Mouse (Mus musculus) heart, postnatal 0 days (tissue): ENCODE data around the gene Zdhhc25. TPM values are rescaled to one million over a fixed set of nuclear protein-coding genes. Genes with fewer than 3 reads are reported as not detected.
A peak's percentile ranks its signal among the peaks of the same experiment; 100 is the strongest.

Source experiments
- ATAC-seq: fragments of 200-750 bp; cut with Nextera tagmentation; 2 replicates; pipeline ENCODE4 v1.8.0; 2017; ENCODE audit warnings: low read depth, moderate number of reproducible peaks, moderate library complexity; ENCODE audit not compliant: insufficient read depth
- DNase-seq: peaks from one replicate; pipeline ENCODE4 v3.0.0-alpha.2; 2016; ENCODE audit warnings: low spot score
- H3K27ac ChIP-seq: fragments of 300-500 bp; sonication (generic); 2 replicates; pipeline ENCODE4 v1.5.1; 2014; ENCODE audit warnings: low read depth, mild to moderate bottlenecking
- H3K27me3 ChIP-seq: fragments of 300-500 bp; sonication (generic); 2 replicates; pipeline ENCODE4 v1.6.1; 2014; ENCODE audit warnings: low read length, mixed read lengths; ENCODE audit not compliant: control insufficient read depth, insufficient read depth
- H3K36me3 ChIP-seq: fragments of 300-500 bp; sonication (generic); replicated peaks from 2 replicates; pipeline ENCODE4 v1.6.1; 2014; ENCODE audit warnings: low read length, mixed read lengths; ENCODE audit not compliant: control insufficient read depth, insufficient read depth
- H3K4me1 ChIP-seq: fragments of 300-500 bp; sonication (generic); 2 replicates; pipeline ENCODE4 v1.6.1; 2014; ENCODE audit warnings: antibody characterized with exemption; ENCODE audit not compliant: control insufficient read depth, insufficient read depth
- H3K4me2 ChIP-seq: fragments of 300-500 bp; sonication (generic); 2 replicates; pipeline ENCODE4 v1.6.1; 2014; ENCODE audit warnings: low read depth, mild to moderate bottlenecking, low read length, moderate library complexity
- H3K4me3 ChIP-seq: fragments of 300-500 bp; sonication (generic); 2 replicates; pipeline ENCODE4 v1.5.1; 2014; ENCODE audit warnings: low read depth, low read length
- H3K9ac ChIP-seq: fragments of 300-500 bp; sonication (generic); replicated peaks from 2 replicates; pipeline ENCODE4 v1.6.1; 2014; ENCODE audit warnings: low read depth, low read length, mixed read lengths
- H3K9me3 ChIP-seq: fragments of 300-500 bp; sonication (generic); replicated peaks from 2 replicates; pipeline ENCODE4 v1.6.1; 2016; ENCODE audit warnings: low read length; ENCODE audit not compliant: control insufficient read depth
- CTCF ChIP-seq: IDR thresholded peaks from 2 replicates; pipeline ENCODE4 v1.5.1; 2016; ENCODE audit warnings: antibody characterized with exemption, control low read depth, low read depth
- EP300 ChIP-seq: IDR thresholded peaks from 2 replicates; pipeline ENCODE4 v1.6.1; 2016; ENCODE audit warnings: antibody characterized with exemption, low read depth
- WGBS: fragments of 180-500 bp; shearing (Covaris S2); extraction: QIAGEN DNeasy Blood & Tissue Kit; methylation state at CpG from one replicate; pipeline ENCODE4 v1.1.7; 2014; 5-methylcytosine and 5-hydroxymethylcytosine counted together
- polyA plus RNA-seq: library from polyadenylated mRNA; unstranded; fragments of >200 nt; fragmentation: Nextera tagmentation; extraction: Ambion mirVana; gene quantifications from 2 replicates; pipeline ENCODE4 v1.2.1, GENCODE M21; 2015
- total RNA-seq: library from RNA; depleted of rRNA; stranded (reverse); fragments of >200 nt; gene quantifications from 2 replicates; pipeline ENCODE4 v1.2.3, GENCODE M21; 2014; ENCODE audit warnings: low replicate concordance; rRNA removed

The Zdhhc25 gene
- total and polyA plus RNA-seq, 2 experiments from 2014 or later: not detected

DNA sequence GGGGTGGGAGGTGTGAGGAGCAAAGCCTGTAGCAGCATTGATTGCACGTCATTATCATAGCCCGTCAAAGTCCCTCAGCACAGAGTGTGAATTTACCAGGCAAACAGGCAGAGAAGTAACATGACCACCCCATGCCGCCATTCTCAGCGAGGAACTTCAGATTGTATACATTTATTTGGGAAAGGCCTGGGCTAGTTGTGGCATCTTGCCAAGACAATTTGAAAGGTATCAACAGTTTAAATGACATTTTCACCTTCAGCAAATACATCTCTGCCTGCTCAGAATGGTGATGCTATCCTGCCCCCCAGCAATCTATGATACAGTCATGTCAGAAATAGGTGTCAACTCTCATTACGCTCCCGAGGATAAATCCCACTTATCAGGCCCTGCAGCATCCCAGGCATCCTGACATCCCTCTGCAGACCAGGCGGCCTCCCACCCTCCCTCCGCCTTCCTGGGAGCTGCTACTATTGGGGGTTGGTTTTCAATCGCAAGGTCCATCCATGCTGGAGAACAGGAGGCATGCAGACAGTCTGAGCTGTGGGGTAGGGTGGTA is 28.8 kb downstream of the Zdhhc25 start:
- no peak overlapping the region for H3K4me3 ChIP-seq
- WGBS: 56% methylated on average over 9 of the region's 9 CpGs
- no peaks in the 10 kb centered on the region for H3K36me3 ChIP-seq

GRCm38 (mm10) chr15:88635205-88635604 is 35.1 kb downstream of the Zdhhc25 start:
- DNase-seq (no peak), ATAC-seq (no peak)
- Histone ChIP-seq H3K4me3 (no peak overlapping the region), H3K27ac (no peak overlapping the region), H3K4me2 (no peak overlapping the region), H3K9me3 (no peaks in the 10 kb centered on the region), H3K36me3 (no peaks in the 10 kb centered on the region), H3K4me1 (no peaks in the 10 kb centered on the region), H3K27me3 (no peaks in the 10 kb centered on the region), H3K9ac (no peak overlapping the region)
- no peak for TF ChIP-seq EP300
- no peak for TF ChIP-seq CTCF
- 66% methylated on average over 5 of the region's 5 CpGs for WGBS

More for the DNA sequence above, 28.8 kb downstream of the Zdhhc25 start:
- no peak overlapping the region for H3K4me2 ChIP-seq
- no peak for DNase-seq
- no peaks in the 10 kb centered on the region for H3K27me3 ChIP-seq
- no peak overlapping the region for H3K27ac ChIP-seq
- no peaks in the 10 kb centered on the region for H3K9me3 ChIP-seq
- TF ChIP-seq CTCF (no peak), EP300 (no peak)
- ATAC-seq: no peak
- H3K9ac ChIP-seq: no peak overlapping the region
- no peaks in the 10 kb centered on the region for H3K4me1 ChIP-seq

GRCm38 (mm10) chr15:88651019-88651418 is 50.9 kb downstream of the Zdhhc25 start:
- peaks cover 7% of the 10 kb centered on the region; the same call in 1 of the 2 replicates for H3K27me3 ChIP-seq
- no peaks in the 10 kb centered on the region for H3K36me3 ChIP-seq
- no peak overlapping the region for H3K9ac ChIP-seq
- H3K27ac ChIP-seq: no peak overlapping the region
- no peaks in the 10 kb centered on the region for H3K4me1 ChIP-seq
- no peaks in the 10 kb centered on the region for H3K9me3 ChIP-seq
- no peak overlapping the region for H3K4me2 ChIP-seq
- DNase-seq (peak; percentile 32), ATAC-seq (no peak)
- TF ChIP-seq EP300 (no peak), CTCF (peak; percentile 74)
- H3K4me3 ChIP-seq: no peak overlapping the region
- 23% methylated on average over 13 of the region's 13 CpGs for WGBS

Other genes starting within 250 kb of the Zdhhc25 start
- 35.8 and 36.8 TPM in 2 replicates for gene Brd1, start 133.9 kb downstream of the Zdhhc25 start, total RNA-seq
- gene Brd1, start 133.9 kb downstream of the Zdhhc25 start, polyA plus RNA-seq: 7.9 and 9.9 TPM in 2 replicates
- 15.7 and 16.6 TPM in 2 replicates for gene Zbed4, start 151.4 kb downstream of the Zdhhc25 start, total RNA-seq
- 4.0 and 5.1 TPM in 2 replicates for gene Zbed4, start 151.4 kb downstream of the Zdhhc25 start, polyA plus RNA-seq
- gene Alg12, start 219.0 kb downstream of the Zdhhc25 start, total RNA-seq: 19.5 and 21.8 TPM in 2 replicates
- 6.4 and 6.5 TPM in 2 replicates for gene Alg12, start 219.0 kb downstream of the Zdhhc25 start, polyA plus RNA-seq
- gene Creld2, start 219.3 kb downstream of the Zdhhc25 start, total RNA-seq: 23.3 and 24.0 TPM in 2 replicates
- gene Creld2, start 219.3 kb downstream of the Zdhhc25 start, polyA plus RNA-seq: 26.3 and 35.3 TPM in 2 replicates